Mouse (Mus musculus) neural tube, embryonic 12.5 days (tissue): ENCODE results near the gene Baz2b. TPM values are rescaled to one million over a fixed set of nuclear protein-coding genes. Genes with fewer than 3 reads are reported as not detected.

ENCODE experiments used
- ATAC-seq: fragments of 200-750 bp; cut with Nextera tagmentation; 2 replicates; pipeline ENCODE4 v1.8.0; 2017; ENCODE audit warnings: low read depth, mild to moderate bottlenecking, moderate TSS enrichment, moderate library complexity; ENCODE audit not compliant: low FRiP score
- H3K27ac ChIP-seq: fragments of 300-500 bp; sonication (generic); 2 replicates; pipeline ENCODE4 v1.5.1; 2016
- H3K27me3 ChIP-seq: fragments of 300-500 bp; sonication (generic); replicated peaks from 2 replicates; pipeline ENCODE4 v1.6.1; 2016; ENCODE audit warnings: mild to moderate bottlenecking
- H3K36me3 ChIP-seq: fragments of 300-500 bp; sonication (generic); 2 replicates; pipeline ENCODE4 v1.6.1; 2016; ENCODE audit warnings: mild to moderate bottlenecking
- H3K4me1 ChIP-seq: fragments of 300-500 bp; sonication (generic); 2 replicates; pipeline ENCODE4 v1.6.1; 2016
- H3K4me2 ChIP-seq: fragments of 300-500 bp; sonication (generic); replicated peaks from 2 replicates; pipeline ENCODE4 v1.6.1; 2016; ENCODE audit warnings: mild to moderate bottlenecking
- H3K4me3 ChIP-seq: fragments of 300-500 bp; sonication (generic); 2 replicates; pipeline ENCODE4 v1.5.1; 2016
- H3K9ac ChIP-seq: fragments of 300-500 bp; sonication (generic); 2 replicates; pipeline ENCODE4 v1.6.1; 2016; ENCODE audit warnings: mild to moderate bottlenecking
- H3K9me3 ChIP-seq: fragments of 300-500 bp; sonication (generic); 2 replicates; pipeline ENCODE4 v1.6.1; 2016; ENCODE audit warnings: mild to moderate bottlenecking
- WGBS: fragments of 180-500 bp; shearing (Covaris S2); methylation state at CpG from one replicate; pipeline ENCODE4 v1.1.7; 2016; 5-methylcytosine and 5-hydroxymethylcytosine counted together
- polyA plus RNA-seq: library from polyadenylated mRNA; unstranded; fragments of >200 nt; fragmentation: Nextera tagmentation; extraction: Ambion mirVana; gene quantifications from 2 replicates; pipeline ENCODE4 v1.2.1, GENCODE M21; 2016

Baz2b gene
- polyA plus RNA-seq, 1 experiment from 2014 or later = 78.3 TPM

- Histone ChIP-seq H3K4me3 (no peak overlapping the region), H3K9ac (no peak overlapping the region), H3K4me1 (no peaks in the 10 kb centered on the region), H3K27me3 (no peaks in the 10 kb centered on the region), H3K36me3 (peaks cover 8% of the 10 kb centered on the region), H3K4me2 (no peak overlapping the region), H3K27ac (no peak overlapping the region), H3K9me3 (no peaks in the 10 kb centered on the region)
- 95% methylated on average over 5 of the region's 5 CpGs for WGBS
- no peak for ATAC-seq
These were observed 206.0 kb downstream of the Baz2b start for GRCm38 (mm10) chr2:60003665-60004045.

- no peaks in the 10 kb centered on the region for H3K4me1 ChIP-seq
- no peak overlapping the region for H3K4me3 ChIP-seq
- H3K9ac ChIP-seq = no peak overlapping the region
- H3K27ac ChIP-seq = no peak overlapping the region
- H3K9me3 ChIP-seq = no peaks in the 10 kb centered on the region
- ATAC-seq = no peak
- WGBS = 84% methylated on average over 5 of the region's 5 CpGs
- no peak overlapping the region for H3K4me2 ChIP-seq
- H3K36me3 ChIP-seq = peaks cover 8% of the 10 kb centered on the region
- H3K27me3 ChIP-seq = no peaks in the 10 kb centered on the region
These were observed 206.5 kb downstream of the Baz2b start for GRCm38 (mm10) chr2:60003038-60003664.

GRCm38 (mm10) chr2:60000268-60000667 lies 209.4 kb downstream of the Baz2b start:
- Histone ChIP-seq H3K4me1 (no peaks in the 10 kb centered on the region), H3K9me3 (no peaks in the 10 kb centered on the region), H3K9ac (no peak overlapping the region), H3K4me2 (no peak overlapping the region), H3K27ac (no peak overlapping the region), H3K27me3 (no peaks in the 10 kb centered on the region), H3K4me3 (no peak overlapping the region), H3K36me3 (peaks cover 3% of the 10 kb centered on the region; the same call in 1 of the 2 replicates)
- 94% methylated on average over 4 of the region's 4 CpGs for WGBS
- no peak for ATAC-seq

GRCm38 (mm10) chr2:59997479-59998228 lies 212.0 kb downstream of the Baz2b start:
- ATAC-seq = no peak
- Histone ChIP-seq H3K36me3 (no peaks in the 10 kb centered on the region), H3K9ac (no peak overlapping the region), H3K4me2 (no peak overlapping the region), H3K9me3 (no peaks in the 10 kb centered on the region), H3K4me1 (0 out of 2 replicates have a peak, but pooled peaks cover 2% of the 10 kb centered on the region), H3K4me3 (no peak overlapping the region), H3K27me3 (no peaks in the 10 kb centered on the region), H3K27ac (no peak overlapping the region)
- 86% methylated on average over 7 of the region's 8 CpGs for WGBS

GRCm38 (mm10) chr2:59996911-59997310 lies 212.7 kb downstream of the Baz2b start:
- H3K27ac ChIP-seq = no peak overlapping the region
- H3K4me1 ChIP-seq = 0 out of 2 replicates have a peak, but pooled peaks cover 2% of the 10 kb centered on the region
- ATAC-seq = no peak
- WGBS = 95% methylated on average over 5 of the region's 5 CpGs
- no peak overlapping the region for H3K4me2 ChIP-seq
- H3K9me3 ChIP-seq = no peaks in the 10 kb centered on the region
- no peaks in the 10 kb centered on the region for H3K27me3 ChIP-seq
- no peak overlapping the region for H3K4me3 ChIP-seq
- no peak overlapping the region for H3K9ac ChIP-seq
- peaks cover 3% of the 10 kb centered on the region; the same call in 1 of the 2 replicates for H3K36me3 ChIP-seq

- Histone ChIP-seq H3K4me1 (0 out of 2 replicates have a peak, but pooled peaks cover 2% of the 10 kb centered on the region), H3K9ac (no peak overlapping the region), H3K27ac (no peak overlapping the region), H3K27me3 (no peaks in the 10 kb centered on the region), H3K36me3 (peaks cover 3% of the 10 kb centered on the region; the same call in 1 of the 2 replicates), H3K4me3 (no peak overlapping the region), H3K4me2 (no peak overlapping the region), H3K9me3 (no peaks in the 10 kb centered on the region)
- ATAC-seq = no peak
- 57% methylated on average over 3 of the region's 3 CpGs for WGBS
These were observed 216.5 kb downstream of the Baz2b start for GRCm38 (mm10) chr2:59993190-59993535.

GRCm38 (mm10) chr2:59992488-59993189 lies 217.0 kb downstream of the Baz2b start:
- Histone ChIP-seq H3K27me3 (no peaks in the 10 kb centered on the region), H3K4me1 (0 out of 2 replicates have a peak, but pooled peaks cover 2% of the 10 kb centered on the region), H3K9me3 (no peaks in the 10 kb centered on the region), H3K27ac (no peak overlapping the region), H3K9ac (no peak overlapping the region), H3K4me2 (no peak overlapping the region), H3K4me3 (no peak overlapping the region), H3K36me3 (peaks cover 3% of the 10 kb centered on the region; the same call in 1 of the 2 replicates)
- no peak for ATAC-seq
- WGBS = 57% methylated on average over 10 of the region's 10 CpGs

- Histone ChIP-seq H3K9ac (no peak overlapping the region), H3K36me3 (peaks cover 3% of the 10 kb centered on the region; the same call in 1 of the 2 replicates), H3K4me2 (no peak overlapping the region), H3K9me3 (no peaks in the 10 kb centered on the region), H3K27me3 (no peaks in the 10 kb centered on the region), H3K4me1 (0 out of 2 replicates have a peak, but pooled peaks cover 2% of the 10 kb centered on the region), H3K4me3 (no peak overlapping the region), H3K27ac (no peak overlapping the region)
- ATAC-seq = no peak
These were observed 217.9 kb downstream of the Baz2b start for GRCm38 (mm10) chr2:59991775-59992174.

- Histone ChIP-seq H3K4me2 (no peak overlapping the region), H3K9me3 (no peaks in the 10 kb centered on the region), H3K9ac (no peak overlapping the region), H3K27ac (no peak overlapping the region), H3K4me1 (no peaks in the 10 kb centered on the region), H3K36me3 (peaks cover 2% of the 10 kb centered on the region; the same call in 1 of the 2 replicates), H3K4me3 (no peak overlapping the region), H3K27me3 (no peaks in the 10 kb centered on the region)
- WGBS = 68% methylated on average over 6 of the region's 6 CpGs
- ATAC-seq = no peak
These were observed 222.1 kb downstream of the Baz2b start for GRCm38 (mm10) chr2:59987521-59987920.

- Histone ChIP-seq H3K9ac (no peak overlapping the region), H3K9me3 (no peaks in the 10 kb centered on the region), H3K4me3 (no peak overlapping the region), H3K27me3 (no peaks in the 10 kb centered on the region), H3K4me1 (0 out of 2 replicates have a peak, but pooled peaks cover 5% of the 10 kb centered on the region), H3K36me3 (peaks cover 13% of the 10 kb centered on the region), H3K27ac (no peak overlapping the region), H3K4me2 (no peak overlapping the region)
- 75% methylated on average over 6 of the region's 6 CpGs for WGBS
- no peak for ATAC-seq
These were observed 230.0 kb downstream of the Baz2b start for GRCm38 (mm10) chr2:59979488-59980220.

GRCm38 (mm10) chr2:59976680-59977079 lies 233.0 kb downstream of the Baz2b start:
- H3K9ac ChIP-seq = no peak overlapping the region
- H3K36me3 ChIP-seq = peaks cover 13% of the 10 kb centered on the region
- H3K4me2 ChIP-seq = no peak overlapping the region
- 95% methylated on average over 5 of the region's 5 CpGs for WGBS
- H3K27me3 ChIP-seq = no peaks in the 10 kb centered on the region
- H3K4me3 ChIP-seq = no peak overlapping the region
- 0 out of 2 replicates have a peak, but pooled peaks cover 5% of the 10 kb centered on the region for H3K4me1 ChIP-seq
- no peak overlapping the region for H3K27ac ChIP-seq
- no peak for ATAC-seq
- no peaks in the 10 kb centered on the region for H3K9me3 ChIP-seq

GRCm38 (mm10) chr2:59975772-59976171 lies 233.9 kb downstream of the Baz2b start:
- peaks cover 13% of the 10 kb centered on the region for H3K36me3 ChIP-seq

More at GRCm38 (mm10) chr2:59975772-59976171, 233.9 kb downstream of the Baz2b start:
- 0 out of 2 replicates have a peak, but pooled peaks cover 5% of the 10 kb centered on the region for H3K4me1 ChIP-seq
- H3K27ac ChIP-seq = no peak overlapping the region
- H3K27me3 ChIP-seq = no peaks in the 10 kb centered on the region
- WGBS = 92% methylated on average over 6 of the region's 6 CpGs
- H3K4me3 ChIP-seq = no peak overlapping the region
- no peak for ATAC-seq
- no peaks in the 10 kb centered on the region for H3K9me3 ChIP-seq
- no peak overlapping the region for H3K9ac ChIP-seq
- no peak overlapping the region for H3K4me2 ChIP-seq
